Mouse (Mus musculus) intestine, embryonic 16.5 days (tissue): ENCODE results near the gene Chtop. TPM values are rescaled to one million over a fixed set of nuclear protein-coding genes. Genes with fewer than 3 reads are reported as not detected.

Source experiments
- ATAC-seq: fragments of 200-750 bp; cut with Nextera tagmentation; 2 replicates; pipeline ENCODE4 v1.8.0; 2017; ENCODE audit warnings: moderate TSS enrichment, moderate library complexity
- H3K27ac ChIP-seq: fragments of 300-500 bp; sonication (generic); 2 replicates; pipeline ENCODE4 v1.5.1; 2014; ENCODE audit warnings: mild to moderate bottlenecking, low read length
- H3K27me3 ChIP-seq: fragments of 300-500 bp; sonication (generic); replicated peaks from 2 replicates; pipeline ENCODE4 v1.6.1; 2014; ENCODE audit warnings: low read length, control low read depth, mixed read lengths; ENCODE audit not compliant: control insufficient read depth, insufficient read depth
- H3K36me3 ChIP-seq: fragments of 300-500 bp; sonication (generic); 2 replicates; pipeline ENCODE4 v1.6.1; 2014; ENCODE audit warnings: low read length, control low read depth; ENCODE audit not compliant: control insufficient read depth, insufficient read depth
- H3K4me1 ChIP-seq: fragments of 300-500 bp; sonication (generic); 2 replicates; pipeline ENCODE4 v1.6.1; 2014; ENCODE audit warnings: low read length, control low read depth, mixed read lengths; ENCODE audit not compliant: control insufficient read depth, insufficient read depth
- H3K4me2 ChIP-seq: fragments of 300-500 bp; sonication (generic); 2 replicates; pipeline ENCODE4 v1.6.1; 2014; ENCODE audit warnings: low read depth, low read length, control low read depth
- H3K4me3 ChIP-seq: fragments of 300-500 bp; sonication (generic); 2 replicates; pipeline ENCODE4 v1.5.1; 2014; ENCODE audit warnings: mild to moderate bottlenecking, low read length
- H3K9ac ChIP-seq: fragments of 300-500 bp; sonication (generic); 2 replicates; pipeline ENCODE4 v1.6.1; 2014; ENCODE audit warnings: low read depth, low read length
- H3K9me3 ChIP-seq: fragments of 300-500 bp; sonication (generic); 2 replicates; pipeline ENCODE4 v1.6.1; 2016; ENCODE audit warnings: low read length, control low read depth; ENCODE audit not compliant: control insufficient read depth
- WGBS: fragments of 180-500 bp; shearing (Covaris S2); extraction: QIAGEN DNeasy Blood & Tissue Kit; methylation state at CpG from one replicate; pipeline ENCODE4 v1.1.7; 2014; 5-methylcytosine and 5-hydroxymethylcytosine counted together
- polyA plus RNA-seq: library from polyadenylated mRNA; unstranded; fragments of >200 nt; fragmentation: Nextera tagmentation; extraction: Ambion mirVana; gene quantifications from 2 replicates; pipeline ENCODE4 v1.2.1, GENCODE M21; 2015

Chtop gene
- polyA plus RNA-seq, 1 experiment from 2014 or later: 99.8 TPM

DNA sequence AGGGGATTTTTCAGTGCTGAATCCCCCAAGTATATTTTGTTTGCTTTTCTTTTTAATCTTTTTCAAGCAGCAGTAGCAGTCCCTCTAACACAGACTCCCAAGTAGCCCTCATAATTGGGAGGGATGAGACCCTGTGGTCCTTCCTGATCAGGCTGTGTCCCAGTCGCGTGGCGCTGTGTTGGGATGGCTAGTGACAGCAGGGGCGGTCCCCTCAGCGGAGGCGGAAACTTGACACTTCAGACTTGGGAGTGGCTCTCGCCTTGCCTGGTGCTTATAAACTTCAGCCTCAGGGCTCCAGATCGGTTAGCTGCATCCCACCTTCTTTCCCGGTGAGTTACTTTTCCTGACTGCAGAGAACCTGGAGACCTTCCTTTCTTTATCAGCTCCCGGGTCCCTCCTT, 5.4 kb upstream of the Chtop start:
- WGBS: 0% methylated on average over 10 of the region's 10 CpGs
- H3K9ac ChIP-seq: peak overlapping the region; percentile 67
- H3K4me1 ChIP-seq: peaks cover 13% of the 10 kb centered on the region
- ATAC-seq: peak; percentile 89
- peak overlapping the region; percentile 46 for H3K4me3 ChIP-seq
- no peaks in the 10 kb centered on the region for H3K9me3 ChIP-seq
- H3K27me3 ChIP-seq: no peaks in the 10 kb centered on the region
- peak overlapping the region; percentile 68 for H3K27ac ChIP-seq
- H3K36me3 ChIP-seq: no peaks in the 10 kb centered on the region
- peak overlapping the region; percentile 92 for H3K4me2 ChIP-seq

DNA sequence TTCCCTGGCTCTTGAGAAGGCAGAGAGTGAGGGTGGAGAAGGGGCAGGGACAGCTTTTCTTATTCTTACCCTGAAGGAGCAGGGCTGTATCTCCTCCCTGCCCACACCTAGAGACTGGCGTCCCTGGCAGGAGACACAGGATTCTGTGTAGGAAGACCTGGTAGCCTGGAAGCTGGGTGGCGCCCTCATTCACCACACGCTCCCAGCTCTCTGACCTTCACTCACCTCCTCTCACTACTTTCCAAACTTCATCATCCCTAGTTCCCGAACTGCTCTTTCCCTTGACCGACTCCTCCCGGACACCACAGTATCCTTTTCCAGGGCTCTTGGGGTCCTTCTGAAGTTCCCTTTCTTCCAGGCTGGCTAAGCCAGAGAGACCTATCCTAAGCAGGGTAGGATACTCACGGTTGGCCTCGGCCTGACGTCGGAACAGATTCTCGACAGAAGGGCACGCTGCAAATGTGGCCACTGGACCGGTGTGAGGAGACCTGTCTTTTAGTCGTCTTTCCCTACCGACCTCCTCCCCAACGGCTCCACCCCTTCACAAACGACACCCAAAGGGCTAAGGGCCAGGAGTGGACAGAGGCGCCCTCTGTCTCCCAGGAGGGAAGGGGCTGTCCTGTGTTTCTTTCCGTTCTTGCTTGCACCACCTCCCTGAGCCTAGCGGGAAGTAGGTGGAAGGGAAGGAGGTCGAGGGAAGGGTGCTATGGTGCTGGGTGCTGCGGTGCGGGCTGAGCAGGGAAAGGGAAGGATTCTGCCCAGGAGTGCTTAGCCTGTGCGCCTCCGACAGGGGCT, 4.7 kb upstream of the Chtop start, which contains the start of the genes S100a1 and S100a13:
S100a1 (minus strand) TSS at position 597 of the 795 bp plus-strand sequence.
S100a13 (plus strand) TSS at position 640 of the 795 bp plus-strand sequence.
- Histone ChIP-seq H3K4me2 (peak within 1 kb of the TSS; percentile 92), H3K4me1 (peaks cover 13% of the 10 kb centered on the region), H3K27me3 (no peaks in the 10 kb centered on the region), H3K9ac (peak within 1 kb of the TSS; percentile 67), H3K27ac (peak within 1 kb of the TSS; percentile 68), H3K36me3 (no peaks in the 10 kb centered on the region), H3K9me3 (no peaks in the 10 kb centered on the region), H3K4me3 (peak within 1 kb of the TSS; percentile 46)
- 2% methylated on average over 25 of the region's 25 CpGs for WGBS
- ATAC-seq: peak; percentile 81

DNA sequence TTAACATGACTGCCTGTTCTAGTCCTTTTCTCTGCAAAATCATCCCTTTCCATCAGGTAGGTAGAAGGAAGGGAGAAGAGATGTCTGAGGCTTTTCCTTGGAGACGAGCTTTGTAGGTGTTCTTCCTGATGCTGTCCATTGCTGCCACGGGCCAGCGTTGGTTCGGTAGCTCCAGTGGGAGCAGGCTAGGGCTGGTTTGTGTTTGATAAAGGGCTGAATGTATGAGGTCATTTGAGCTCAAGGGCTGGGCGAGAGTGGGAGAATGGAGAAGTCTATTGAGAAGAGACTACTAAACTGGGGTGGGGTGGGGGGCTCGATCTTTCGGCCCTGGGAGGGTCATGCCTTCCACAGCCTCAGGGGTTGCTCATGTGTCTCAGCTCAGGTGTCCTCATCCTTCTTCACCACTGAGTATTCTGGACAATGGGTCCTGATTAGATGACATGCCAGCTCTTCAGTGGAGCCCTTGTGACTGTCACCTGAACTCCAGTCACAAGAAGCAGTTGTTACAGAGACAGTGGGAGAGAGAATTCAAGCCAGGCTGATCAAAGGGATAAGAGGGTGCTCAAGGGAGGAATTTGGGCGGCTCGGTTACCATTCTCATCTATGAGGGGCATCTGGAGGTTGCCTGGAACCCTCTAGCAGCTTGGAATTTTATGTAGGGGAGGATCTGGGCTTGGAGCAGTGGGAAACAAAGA, 3.8 kb upstream of the Chtop start:
- Histone ChIP-seq H3K27me3 (no peaks in the 10 kb centered on the region), H3K9ac (peak overlapping the region; percentile 67), H3K9me3 (no peaks in the 10 kb centered on the region), H3K4me1 (peaks cover 14% of the 10 kb centered on the region), H3K27ac (no peak overlapping the region), H3K4me2 (no peak overlapping the region; the same call in 1 of the 2 replicates), H3K4me3 (peak overlapping the region; percentile 46), H3K36me3 (no peaks in the 10 kb centered on the region)
- ATAC-seq: no peak
- 77% methylated on average over 9 of the region's 9 CpGs for WGBS

DNA sequence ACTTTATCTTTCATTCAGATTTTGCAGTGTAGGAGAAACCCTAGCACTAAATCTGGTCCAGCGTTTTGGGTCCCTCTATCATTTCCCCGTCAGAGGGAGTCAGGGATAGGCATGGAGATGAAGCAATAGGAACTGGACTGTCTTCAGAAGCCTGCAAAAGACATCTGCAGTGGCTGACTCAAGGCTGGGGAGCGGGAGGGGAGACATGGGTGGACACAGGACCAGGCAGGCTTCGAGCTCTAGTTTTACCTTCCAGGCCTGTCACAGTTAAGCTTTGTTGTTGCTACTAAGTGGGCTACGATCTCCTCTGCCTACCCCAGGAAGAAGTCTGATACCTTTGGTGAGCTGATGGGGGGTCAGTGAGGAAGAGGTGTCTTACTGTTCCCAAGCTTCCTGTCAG, 3.0 kb upstream of the Chtop start:
- 84% methylated on average over 5 of the region's 5 CpGs for WGBS
- Histone ChIP-seq H3K27me3 (no peaks in the 10 kb centered on the region), H3K9me3 (no peaks in the 10 kb centered on the region), H3K27ac (no peak overlapping the region), H3K9ac (no peak overlapping the region), H3K36me3 (no peaks in the 10 kb centered on the region), H3K4me1 (peaks cover 21% of the 10 kb centered on the region), H3K4me2 (no peak overlapping the region), H3K4me3 (no peak overlapping the region)
- no peak for ATAC-seq

DNA sequence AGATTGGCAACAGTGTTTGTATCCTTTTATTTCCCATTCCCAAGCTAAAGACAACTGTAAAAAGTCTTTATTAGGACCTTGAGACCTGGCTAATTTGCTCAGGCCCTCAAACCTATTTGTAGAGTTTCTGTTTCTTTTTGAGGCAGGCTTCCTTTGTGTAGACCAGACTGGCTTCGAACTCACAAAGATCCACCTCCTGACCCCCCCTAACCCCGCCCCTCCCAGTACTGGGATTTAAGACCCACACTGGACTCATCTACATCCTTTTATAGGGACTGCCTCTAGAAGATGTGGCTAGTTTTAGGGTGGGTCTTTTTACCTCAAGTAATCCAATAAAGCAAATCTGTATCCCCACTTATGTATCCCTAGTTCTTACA, 437 bp upstream of the Chtop start:
- Histone ChIP-seq H3K4me3 (peak overlapping the region; percentile 95), H3K27me3 (no peaks in the 10 kb centered on the region), H3K4me1 (peaks cover 16% of the 10 kb centered on the region), H3K36me3 (peaks cover 8% of the 10 kb centered on the region; the same call in 1 of the 2 replicates), H3K9ac (peak overlapping the region; percentile 7; the same call in 1 of the 2 replicates), H3K4me2 (peak overlapping the region; percentile 44), H3K27ac (peak overlapping the region; percentile 25; the same call in 1 of the 2 replicates), H3K9me3 (no peaks in the 10 kb centered on the region)
- ATAC-seq: peak; percentile 3; the same call in 1 of the 2 replicates
- WGBS: 28% methylated on average over 2 of the region's 2 CpGs

DNA sequence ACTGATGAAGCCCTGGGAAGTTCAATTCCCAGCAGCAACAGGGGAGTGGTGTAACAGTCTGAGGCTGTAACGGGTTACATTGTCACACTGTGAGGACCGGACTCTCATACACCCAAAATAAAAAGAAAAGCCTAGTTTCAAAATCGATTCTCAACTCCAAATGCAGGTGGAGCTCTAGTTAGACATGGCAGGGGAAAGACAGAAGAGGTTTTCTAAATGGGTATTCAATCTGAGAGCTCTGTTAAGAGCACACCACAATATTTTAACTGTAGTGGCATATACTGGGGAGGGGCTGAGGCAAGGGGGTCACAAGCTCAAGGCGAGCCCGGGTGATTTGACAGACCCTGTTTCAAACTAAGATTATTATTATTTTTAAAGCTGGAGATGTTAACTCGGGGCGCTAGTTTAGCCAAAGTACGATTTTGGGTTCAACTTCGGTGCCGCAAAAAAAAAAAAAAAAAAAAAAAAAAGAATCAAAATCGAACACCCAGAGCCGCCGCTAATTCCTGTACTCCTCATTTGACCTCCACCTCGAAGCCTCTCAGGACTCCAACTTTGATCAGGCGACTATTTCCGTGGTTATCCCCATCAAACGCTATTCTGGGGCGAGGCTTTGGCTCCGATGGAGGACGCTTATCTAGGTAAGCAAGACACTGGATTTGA, 880 bp downstream of the Chtop start:
- H3K4me3 ChIP-seq: peak overlapping the region; percentile 95
- H3K4me2 ChIP-seq: peak overlapping the region; percentile 66
- WGBS: 1% methylated on average over 20 of the region's 20 CpGs
- peak overlapping the region; percentile 100 for H3K9ac ChIP-seq
- no peaks in the 10 kb centered on the region for H3K9me3 ChIP-seq
- no peaks in the 10 kb centered on the region for H3K27me3 ChIP-seq
- ATAC-seq: no peak
- peaks cover 12% of the 10 kb centered on the region for H3K4me1 ChIP-seq
- peak overlapping the region; percentile 94 for H3K27ac ChIP-seq
- peaks cover 9% of the 10 kb centered on the region; the same call in 1 of the 2 replicates for H3K36me3 ChIP-seq

DNA sequence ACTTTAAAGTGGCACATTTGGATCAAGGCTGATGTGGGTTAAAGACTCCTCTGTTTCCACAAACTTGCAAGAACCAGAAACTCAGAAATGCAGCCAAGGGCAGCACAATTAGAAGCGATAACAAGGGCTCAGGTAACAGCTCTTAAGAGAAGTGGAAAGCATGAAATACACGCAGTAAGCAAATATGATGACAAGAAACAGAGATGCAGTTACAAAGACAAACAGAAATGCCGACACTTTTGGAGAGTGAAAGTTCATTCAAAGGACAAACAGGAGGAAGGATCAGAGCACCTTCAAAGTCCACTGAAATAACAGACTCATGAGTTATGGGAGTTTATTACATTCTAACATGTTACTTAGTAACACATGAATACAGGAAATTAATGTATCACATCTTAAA, 2.9 kb downstream of the Chtop start:
- ATAC-seq: no peak
- H3K4me3 ChIP-seq: no peak overlapping the region
- WGBS: 68% methylated on average over 3 of the region's 3 CpGs
- H3K4me1 ChIP-seq: peaks cover 12% of the 10 kb centered on the region
- H3K4me2 ChIP-seq: no peak overlapping the region
- no peak overlapping the region for H3K9ac ChIP-seq
- peaks cover 20% of the 10 kb centered on the region; the same call in 1 of the 2 replicates for H3K36me3 ChIP-seq
- H3K27me3 ChIP-seq: no peaks in the 10 kb centered on the region
- no peaks in the 10 kb centered on the region for H3K9me3 ChIP-seq
- no peak overlapping the region for H3K27ac ChIP-seq

DNA sequence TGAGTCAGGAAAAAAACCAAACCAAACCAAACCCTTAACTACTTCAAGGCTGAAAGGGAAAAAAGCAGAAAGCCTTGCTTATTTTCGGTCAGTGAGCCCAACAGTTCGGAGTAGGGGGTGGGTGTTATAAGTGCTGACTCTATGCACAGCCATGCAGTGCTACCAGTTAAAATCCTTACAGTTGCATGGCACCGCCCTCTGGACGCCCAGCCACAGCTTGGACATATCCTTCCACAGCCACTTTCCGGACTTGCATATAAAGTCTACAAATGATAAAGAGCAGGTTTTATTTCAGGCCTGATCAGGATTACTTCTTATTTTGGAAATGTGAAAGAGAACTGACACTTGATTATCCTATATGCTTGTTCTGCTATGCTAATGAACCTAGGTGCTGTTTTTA, 4.1 kb downstream of the Chtop start:
- WGBS: 88% methylated on average over 5 of the region's 5 CpGs
- Histone ChIP-seq H3K4me3 (no peak overlapping the region), H3K27me3 (no peaks in the 10 kb centered on the region), H3K4me1 (peaks cover 12% of the 10 kb centered on the region), H3K4me2 (no peak overlapping the region), H3K27ac (no peak overlapping the region), H3K9ac (no peak overlapping the region), H3K36me3 (peaks cover 23% of the 10 kb centered on the region; the same call in 1 of the 2 replicates), H3K9me3 (no peaks in the 10 kb centered on the region)
- no peak for ATAC-seq

DNA sequence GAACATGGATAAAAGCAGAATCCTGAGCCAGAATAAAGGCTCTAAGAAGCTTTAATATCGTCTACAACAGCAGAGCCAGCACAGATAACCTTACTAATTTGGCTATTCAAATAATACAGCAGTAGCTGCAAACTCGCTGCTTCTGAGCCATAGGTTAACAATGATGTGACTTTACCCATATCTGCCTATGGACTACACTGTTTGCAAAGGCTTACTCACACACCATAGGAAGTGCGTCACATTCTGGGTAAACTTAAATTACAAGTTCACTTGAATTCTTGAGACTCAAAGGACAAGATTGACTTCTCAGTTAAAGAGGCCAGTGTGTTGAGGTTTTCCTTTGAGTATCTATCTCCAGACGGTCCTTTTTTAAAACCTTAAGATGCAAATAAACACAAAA, 5.9 kb downstream of the Chtop start:
- Histone ChIP-seq H3K4me1 (peaks cover 12% of the 10 kb centered on the region), H3K36me3 (peaks cover 23% of the 10 kb centered on the region; the same call in 1 of the 2 replicates), H3K4me3 (no peak overlapping the region), H3K9ac (no peak overlapping the region), H3K9me3 (no peaks in the 10 kb centered on the region), H3K27ac (no peak overlapping the region), H3K27me3 (no peaks in the 10 kb centered on the region), H3K4me2 (no peak overlapping the region)
- no peak for ATAC-seq
- WGBS: 68% methylated on average over 4 of the region's 4 CpGs
